Mouse (Mus musculus) activated CD4-positive, CD25-positive, alpha-beta regulatory T cell, adult 9 weeks (primary cell): ENCODE measurements around the gene Cfhr1. TPM values are rescaled to one million over a fixed set of nuclear protein-coding genes. Genes with fewer than 3 reads are reported as not detected.

ENCODE experiments used
- polyA plus RNA-seq: library from polyadenylated mRNA; unstranded; fragments of 100-300 nt; shearing (Covaris generic); gene quantifications from one replicate; pipeline ENCODE4 v1.2.1, GENCODE M21; 2017

Cfhr1 gene
- not detected for polyA plus RNA-seq

GRCm38 (mm10) chr1:139560024-139560423 is at the start of gene Cfhr1:
TSS of gene Cfhr1 (minus strand) at chr1:139560272.

GRCm38 (mm10) chr1:139501258-139501752 is 58.8 kb downstream of the Cfhr1 start, which contains the start of gene F13b:
TSS of gene F13b (plus strand) at chr1:139501702.

Other genes starting within 250 kb of the Cfhr1 start
- gene Crb1, start 183.2 kb downstream of the Cfhr1 start, polyA plus RNA-seq, result 0.06 TPM
- 10.8 TPM for gene Zbtb41, start 138.0 kb downstream of the Cfhr1 start, polyA plus RNA-seq
- gene Aspm, start 105.5 kb downstream of the Cfhr1 start, polyA plus RNA-seq, result 2.1 TPM
- not detected for gene F13b, start 58.6 kb downstream of the Cfhr1 start, polyA plus RNA-seq
- gene Gm4788, start 221.0 kb upstream of the Cfhr1 start, polyA plus RNA-seq, result not detected